Mouse (Mus musculus) layer of hippocampus, postnatal 36 days (tissue): ENCODE measurements at regions not wholly inside any gene's neighbourhood (a gene's known extent, or its start where the extent isn't known, plus 50 kb on each side); places are given as distances from the start of the nearest gene placed in this dataset.

Experiments used
- DNase-seq, 2 experiments: peaks; one replicate each; pipeline ENCODE4 v3.0.0; 2022

DNA sequence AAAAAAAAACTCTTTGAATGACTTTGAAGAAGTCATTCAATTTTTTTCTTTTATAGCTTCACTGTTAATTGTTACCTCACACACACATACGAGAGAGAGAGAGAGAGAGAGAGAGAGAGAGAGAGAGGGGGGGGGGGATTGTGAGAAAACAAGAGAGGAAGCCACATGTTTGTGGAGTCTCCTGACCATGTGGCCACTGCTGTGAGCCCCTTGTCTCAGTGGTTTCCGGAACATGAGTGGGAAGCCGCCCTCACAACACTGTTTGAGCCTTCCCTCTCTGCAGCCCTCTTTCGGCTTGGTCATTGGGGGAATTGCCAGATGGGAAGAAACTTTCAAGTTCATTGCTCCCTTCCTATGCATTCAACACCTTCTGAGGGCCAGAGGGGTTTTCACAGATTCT is 656.3 kb downstream of the Kcnj2 start:
- no peak for DNase-seq

DNA sequence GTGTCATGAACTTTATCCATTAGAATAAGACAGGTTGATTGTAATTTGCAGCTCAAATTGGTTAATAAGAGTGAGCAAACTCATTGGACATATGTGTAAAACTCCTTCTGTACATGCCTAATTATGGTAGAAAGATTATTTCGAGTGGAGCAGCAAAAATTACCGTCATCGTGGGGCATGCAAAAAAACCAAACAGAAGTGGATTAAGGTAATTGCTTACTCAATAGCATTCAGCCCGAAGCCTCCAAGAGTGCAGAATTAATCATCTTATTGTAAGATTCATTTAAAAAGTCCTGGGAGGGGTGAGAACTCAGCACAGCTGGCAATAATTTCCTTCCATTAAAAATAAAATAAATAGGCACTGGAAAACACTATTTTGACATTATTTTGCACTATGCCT is 662.2 kb downstream of the Kcnj2 start:
- no peak for DNase-seq

DNA sequence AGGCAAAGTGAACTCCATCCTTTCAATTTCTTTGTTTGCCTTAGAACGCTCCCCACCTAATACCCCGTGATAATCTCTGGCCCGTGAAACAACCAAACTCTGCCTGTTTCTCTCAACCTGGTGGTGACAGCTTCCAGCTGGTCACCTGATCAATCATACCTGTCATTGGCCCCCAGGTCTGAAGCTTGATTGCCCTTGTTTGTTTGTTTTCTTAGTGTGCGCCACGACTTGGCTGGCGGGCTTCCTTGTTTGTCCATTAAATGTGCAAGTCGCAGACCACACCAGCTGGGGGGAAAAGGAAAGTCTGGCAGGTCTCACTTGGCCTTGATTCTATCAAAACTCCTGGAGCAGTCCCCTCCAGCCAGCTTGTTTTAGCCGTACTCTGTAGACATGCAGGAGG is 666.1 kb downstream of the Kcnj2 start:
- DNase-seq, result no peak

DNA sequence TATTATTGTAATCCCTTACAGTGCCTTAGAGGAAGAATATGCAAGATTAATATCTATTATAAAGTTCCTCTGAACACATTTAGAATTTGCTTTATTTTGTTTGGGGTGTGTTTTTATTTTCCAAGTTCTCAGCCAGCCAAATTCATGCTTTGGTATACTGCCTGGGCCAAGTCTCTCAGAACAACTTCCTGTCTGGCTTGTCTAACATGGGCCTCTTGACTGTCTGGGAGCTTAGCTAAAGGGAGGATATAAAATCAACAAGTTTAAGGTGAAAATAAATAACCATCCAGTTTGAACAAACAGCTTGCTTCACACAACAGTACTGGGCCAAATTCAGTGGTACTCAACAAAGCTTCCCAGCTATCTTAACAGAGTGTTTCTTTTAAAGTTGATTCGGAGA is 669.5 kb downstream of the Kcnj2 start:
- DNase-seq, result no peak

DNA sequence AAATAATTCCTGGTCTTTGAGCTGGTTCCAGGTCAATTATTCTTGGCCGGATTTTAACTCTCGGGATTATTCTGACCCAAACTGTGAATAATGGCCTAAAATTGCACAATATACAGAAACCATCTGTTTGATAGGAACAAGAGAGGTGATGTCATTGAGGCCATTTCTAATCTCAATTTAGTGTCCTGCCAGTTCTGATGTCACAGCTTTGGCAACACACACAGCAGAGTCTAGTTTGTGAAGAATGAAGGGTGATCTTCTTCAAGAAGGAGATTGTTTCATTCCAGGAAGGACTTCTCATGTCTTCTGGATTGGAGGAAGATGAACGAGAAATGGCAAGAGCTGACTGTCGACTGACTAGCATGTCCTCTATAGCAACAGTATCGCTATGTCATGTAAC is 670.0 kb downstream of the Kcnj2 start:
- DNase-seq, result no peak

DNA sequence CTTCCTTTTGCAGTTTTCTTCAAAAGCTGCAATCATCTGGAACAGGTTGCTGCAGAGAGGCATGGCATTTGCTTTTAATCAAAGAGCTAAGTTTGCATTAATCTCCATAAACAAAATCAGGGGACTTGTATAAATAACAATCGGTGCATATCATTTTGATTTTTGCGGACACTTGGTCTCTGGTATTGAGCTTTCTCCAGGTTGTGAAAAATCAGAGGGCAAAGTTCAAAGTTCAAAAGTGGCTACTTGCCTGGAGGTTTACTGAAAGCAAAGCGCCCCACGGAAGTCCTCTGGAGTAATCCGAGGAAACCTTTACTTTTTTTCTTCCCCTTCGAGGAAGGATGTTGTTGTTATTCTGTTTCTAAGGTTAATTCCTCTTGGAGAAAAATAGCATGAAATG is 677.4 kb downstream of the Kcnj2 start:
- DNase-seq, result no peak

DNA sequence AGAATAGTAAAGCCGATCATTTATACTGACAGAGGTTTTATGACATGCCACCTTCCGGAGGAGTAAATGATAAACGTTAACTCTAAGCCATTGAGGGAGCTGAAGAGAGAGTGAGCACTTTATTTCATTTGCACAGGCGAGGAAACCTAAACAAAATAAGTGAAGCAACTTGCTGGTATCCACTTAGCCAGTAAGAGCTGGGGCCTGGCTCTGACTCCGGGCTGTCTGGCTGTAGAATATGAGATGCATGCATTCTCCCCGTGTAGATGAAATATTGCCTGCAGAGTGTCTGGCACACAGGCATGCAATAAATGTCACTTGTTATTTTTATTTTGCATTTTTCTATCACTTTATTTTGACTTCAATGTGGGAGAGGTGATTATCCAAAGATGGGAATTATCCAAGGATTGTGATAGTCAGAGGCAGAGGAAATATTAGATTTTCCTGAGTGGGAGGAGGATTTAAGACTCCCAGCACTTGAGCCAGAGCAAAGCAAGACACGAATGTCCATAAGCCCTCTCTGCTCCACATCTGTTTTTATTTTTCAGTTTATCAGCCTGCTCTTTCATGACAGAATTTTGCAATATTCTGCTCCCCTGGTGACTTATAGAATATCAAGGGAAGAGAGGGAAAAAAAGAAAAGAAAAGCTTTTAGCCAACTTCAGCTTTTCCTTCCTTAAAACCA is 681.4 kb downstream of the Kcnj2 start:
- DNase-seq, result no peak

DNA sequence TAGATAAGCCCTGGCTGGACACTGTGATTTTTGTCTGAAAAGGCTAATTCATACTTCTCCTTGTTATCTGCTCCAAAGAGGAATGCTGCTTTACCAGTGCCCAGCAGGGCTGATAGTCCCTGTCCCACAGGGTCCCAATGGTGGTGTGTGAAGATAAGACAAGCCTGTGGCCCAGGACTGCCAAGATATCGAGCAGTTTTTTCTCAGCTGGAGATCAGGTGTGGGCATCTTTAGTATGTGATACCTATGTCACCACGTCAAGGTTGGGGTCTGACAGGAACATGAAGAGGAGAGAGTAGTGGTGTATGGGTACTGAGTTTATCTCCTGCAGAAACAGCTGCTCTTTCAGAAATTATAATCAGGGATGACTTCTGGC is 682.0 kb downstream of the Kcnj2 start:
- DNase-seq, result no peak

DNA sequence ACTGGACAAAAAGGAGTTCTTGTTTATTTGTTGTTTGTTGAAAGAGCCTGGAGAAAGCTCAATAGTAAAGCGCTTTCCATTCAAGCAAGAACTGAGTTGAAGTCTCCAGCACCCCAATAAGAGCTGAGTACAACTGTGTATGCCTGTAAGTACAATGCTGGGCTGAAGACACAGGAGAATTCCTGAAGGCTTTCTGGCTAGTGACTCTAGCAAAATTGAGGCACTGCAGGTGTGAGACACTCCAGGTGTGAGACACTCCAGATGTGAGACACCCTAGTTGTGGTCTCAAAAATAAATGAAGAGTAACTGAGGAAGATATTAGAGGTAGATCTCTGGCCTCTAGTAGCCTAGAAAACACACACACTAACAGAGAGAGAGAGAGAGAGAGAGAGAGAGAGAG is 682.5 kb downstream of the Kcnj2 start:
- no peak for DNase-seq

DNA sequence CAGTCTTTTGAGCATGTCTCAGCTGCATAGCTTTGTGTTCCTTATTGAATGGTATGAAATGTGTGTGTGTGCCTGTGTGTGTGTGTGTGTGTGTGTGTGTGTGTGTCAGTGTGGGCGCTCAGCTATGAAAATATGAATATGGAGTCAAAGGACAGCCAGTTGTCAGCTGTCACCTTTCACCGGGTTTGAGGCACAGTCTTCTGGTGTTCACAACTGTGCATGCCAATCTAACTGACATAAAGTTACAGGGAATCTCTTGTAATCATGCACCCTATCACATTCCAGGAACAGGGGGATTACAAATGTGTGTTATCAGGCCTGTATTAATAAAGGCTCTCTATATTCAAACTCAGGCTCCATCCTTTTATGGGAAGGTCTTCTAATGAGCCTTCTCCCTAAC is 688.8 kb downstream of the Kcnj2 start:
- DNase-seq, result no peak

DNA sequence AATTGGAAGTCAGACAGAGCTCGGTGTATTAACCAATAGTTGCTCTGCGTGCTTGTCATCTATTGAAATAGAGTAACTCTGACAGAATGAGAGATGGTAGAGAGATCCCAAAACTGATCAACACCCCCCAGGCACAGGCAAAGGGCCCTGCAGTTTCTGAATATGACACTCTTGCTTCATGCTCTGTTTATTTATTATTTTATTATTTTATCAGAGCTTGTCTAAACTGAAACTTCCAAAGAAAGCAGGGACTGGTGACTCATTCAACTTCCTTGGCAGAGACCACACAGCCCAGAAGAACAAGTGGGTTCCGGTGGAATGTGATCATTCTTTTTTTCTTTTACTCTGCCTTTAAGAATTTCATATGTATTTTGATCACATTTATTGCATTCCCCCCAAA is 697.1 kb downstream of the Kcnj2 start:
- no peak for DNase-seq

DNA sequence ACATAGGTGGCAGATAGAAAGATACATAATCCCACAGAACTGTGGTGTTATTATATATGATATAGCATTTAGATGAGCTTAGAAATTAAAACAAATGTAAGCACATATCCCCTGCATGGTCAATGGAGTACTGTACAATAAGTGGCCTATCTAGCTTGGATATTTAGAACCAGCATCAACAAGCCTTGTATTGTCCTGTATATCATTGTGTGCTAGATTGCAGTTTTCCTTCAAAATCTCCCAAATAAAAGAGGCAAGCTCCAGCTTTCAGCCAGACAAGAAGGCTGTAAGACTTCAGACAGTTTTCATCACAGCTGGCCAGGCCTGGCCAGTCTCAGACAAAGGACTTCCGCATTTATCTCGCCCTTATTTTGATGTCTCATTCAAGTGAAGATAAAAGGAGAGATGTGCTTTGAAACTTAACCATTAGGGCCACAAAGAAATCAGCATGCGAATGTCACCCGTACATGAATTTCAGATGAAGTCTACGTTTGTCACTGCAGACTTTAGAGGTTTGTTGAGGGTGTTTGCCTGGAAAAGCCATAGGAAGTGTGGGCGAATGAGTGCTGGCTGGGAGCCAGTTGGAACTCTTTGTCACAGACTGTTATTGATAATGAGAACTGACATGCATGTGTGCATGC is 700.5 kb downstream of the Kcnj2 start:
- peak; percentile 1 to 3 for DNase-seq

DNA sequence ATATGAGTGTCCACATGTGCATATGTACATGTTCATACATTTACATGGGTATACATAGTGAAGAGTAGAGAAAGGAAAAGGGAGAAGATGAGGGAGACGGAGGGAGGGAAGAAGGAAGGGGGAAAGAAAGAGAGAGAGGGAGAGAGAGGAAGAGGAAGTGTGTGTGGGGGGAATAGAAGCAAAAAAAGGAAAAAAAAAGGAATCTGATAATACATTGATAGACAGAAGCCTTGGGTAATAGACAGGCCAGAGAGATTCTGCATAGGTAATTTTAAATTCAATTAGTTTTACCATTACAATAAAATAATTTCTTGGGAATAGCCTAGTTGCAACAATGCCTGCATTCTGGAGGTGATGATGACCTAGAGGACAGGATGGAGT is 701.0 kb downstream of the Kcnj2 start:
- DNase-seq, result no peak

DNA sequence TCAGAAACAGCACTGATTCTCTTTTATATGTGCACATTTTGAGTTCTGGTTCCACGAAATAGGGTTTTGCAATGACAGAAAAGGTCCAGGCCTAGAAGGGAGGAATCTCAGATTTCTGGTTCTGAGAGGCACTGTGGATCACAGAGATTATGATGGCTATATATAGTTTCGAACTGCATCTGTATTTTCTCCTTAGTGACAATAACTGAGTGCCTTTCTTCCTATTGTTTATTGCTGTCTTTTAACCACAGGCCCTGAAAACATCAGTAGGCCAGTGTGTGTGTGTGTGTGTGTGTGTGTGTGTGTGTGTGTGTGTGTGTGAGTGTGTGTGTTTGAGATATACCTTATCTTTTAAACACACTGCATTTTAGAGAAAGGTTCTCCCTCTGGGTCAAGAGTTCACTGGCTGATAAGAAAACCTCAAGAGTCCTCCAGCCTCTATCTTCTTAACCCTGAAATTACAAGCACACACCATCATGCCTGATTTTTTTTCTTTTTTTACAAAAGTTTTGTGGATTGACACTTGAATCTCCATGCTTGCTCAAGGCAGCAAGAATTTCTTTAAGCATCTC is 708.2 kb downstream of the Kcnj2 start:
- no peak for DNase-seq

DNA sequence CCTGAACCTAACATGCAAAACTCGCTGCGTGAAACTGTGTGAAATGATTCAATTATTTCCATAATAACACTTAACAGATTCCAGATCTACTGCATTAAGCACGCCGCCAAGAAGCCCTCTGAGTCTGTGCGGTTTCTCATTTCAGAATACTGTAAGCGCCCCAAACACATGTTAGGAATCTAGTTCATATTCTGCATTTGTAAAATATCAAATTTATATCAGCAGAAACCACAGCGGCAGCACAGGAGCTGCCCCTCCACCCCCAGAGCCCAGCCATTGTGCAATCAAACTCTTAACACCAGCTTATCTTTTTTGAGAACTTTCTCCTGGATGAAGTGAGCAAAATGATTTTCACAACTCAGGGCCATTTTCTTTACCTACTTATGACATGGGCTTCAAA is 715.4 kb downstream of the Kcnj2 start:
- peak; percentile 4 for DNase-seq

DNA sequence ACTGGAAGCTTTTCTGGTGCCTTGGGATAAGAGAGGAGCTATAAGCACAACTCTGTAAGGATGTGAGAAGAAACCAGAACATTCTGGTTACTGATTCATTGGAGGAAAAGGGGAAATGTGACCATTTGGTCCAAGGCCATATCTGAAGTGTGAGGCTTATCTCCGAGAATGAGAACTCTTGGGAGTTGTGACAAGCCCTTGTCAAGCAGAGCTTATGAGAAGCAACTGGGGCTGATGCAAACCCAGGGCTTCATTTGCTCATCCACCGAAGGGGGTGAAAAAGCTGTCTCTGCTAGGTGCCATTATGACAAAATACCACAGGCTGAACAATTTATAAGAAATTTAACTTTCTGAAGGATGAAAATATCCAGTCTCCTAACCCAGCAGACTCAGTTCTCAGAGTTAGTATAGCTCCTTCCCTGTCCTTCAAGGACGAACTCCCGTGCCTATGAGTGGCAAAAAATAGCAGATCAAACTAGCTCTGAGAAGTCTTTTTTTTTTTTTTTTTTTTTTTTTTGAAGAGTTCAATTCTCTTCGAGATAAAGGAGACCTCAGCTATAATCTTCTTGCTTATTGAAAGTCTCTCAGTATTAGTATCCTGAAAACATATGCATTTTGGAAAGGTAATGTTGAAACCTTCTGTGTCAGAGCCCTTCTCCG is 725.4 kb downstream of the Kcnj2 start:
- DNase-seq, result no peak

DNA sequence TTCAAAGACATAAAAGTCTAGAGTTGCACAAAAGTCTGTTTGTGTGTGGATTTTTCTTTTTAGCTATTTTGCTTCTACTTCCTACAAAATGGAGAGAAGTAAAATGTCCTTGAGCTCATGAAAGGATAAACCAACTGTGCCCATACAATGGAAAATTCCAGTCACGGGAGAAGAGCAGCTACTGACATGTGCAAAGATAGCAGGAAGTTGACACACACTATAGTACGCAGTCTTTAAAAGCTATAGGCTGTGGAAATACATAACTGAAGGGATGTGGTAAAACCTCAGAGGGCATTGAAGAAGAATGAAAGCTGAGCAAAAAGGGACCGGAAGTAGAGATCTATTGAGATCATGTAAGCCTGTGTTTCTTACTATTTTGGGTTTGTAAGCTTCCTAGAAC is 735.1 kb downstream of the Kcnj2 start:
- no peak for DNase-seq

DNA sequence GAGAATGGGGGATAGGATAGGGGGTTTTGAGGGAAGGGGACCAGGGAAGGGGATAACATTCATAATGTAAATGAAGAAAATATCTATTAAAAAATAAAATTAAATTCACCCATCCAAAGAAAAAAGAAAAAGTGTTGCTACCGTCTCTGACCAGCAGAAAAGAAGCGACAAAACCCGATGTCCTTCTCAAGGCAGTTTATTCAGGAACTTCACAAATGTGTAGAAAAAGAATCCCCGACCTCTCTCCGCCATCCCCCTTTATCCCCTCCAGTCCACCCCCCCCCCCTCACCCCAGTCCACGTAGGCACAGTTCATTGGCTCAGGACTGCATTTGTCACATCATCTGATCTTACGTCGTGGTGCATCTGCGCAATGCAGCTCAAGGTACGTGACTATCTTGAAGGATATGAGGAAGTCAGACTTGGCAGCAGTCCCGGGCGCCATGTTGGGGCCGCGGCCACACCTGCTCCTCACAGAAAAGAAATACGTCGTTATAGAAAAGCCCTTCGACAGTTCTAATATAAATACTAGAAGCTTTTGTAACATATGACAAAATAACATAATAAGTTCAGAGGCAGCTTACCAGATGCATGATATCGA is 750.3 kb downstream of the Kcnj2 start:
- no peak for DNase-seq

DNA sequence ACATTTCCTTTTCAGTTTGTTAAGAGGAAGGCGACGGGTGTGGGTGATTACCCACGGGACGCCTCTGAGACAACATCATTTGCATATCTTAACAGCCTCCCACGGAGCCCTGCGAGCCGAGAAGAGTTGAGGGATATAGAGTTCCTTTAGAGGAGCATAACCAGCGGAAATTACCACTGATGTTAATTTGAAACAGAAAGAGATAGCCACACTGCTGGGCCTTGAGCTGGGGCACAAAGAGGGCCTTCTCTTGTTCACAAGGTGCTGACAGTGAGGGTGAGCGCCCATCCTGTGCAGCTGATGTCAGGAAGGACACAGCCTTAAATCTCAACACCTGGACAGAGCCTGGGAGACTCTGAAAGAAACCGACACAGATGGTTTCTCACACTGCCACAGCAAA is 752.2 kb downstream of the Kcnj2 start:
- peak; percentile 8 to 20 for DNase-seq

DNA sequence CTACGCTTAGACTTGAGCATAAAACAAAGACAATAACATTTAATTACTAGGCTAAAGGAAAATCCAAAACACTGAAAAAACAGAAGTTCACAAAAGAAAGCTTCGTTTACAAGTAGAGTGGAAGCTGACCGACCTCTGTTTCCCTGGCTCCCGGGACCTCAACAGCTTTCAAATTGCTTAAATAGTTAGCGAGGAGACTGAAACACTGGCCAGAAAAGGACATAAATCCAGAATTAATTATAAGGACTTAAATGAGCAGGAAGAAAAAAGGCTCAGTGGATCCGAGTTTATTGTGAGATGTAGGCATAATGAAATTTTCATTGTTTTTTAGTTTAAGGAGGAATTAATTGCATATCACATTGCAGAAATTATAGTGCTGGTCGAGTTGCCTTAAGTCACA is 754.4 kb downstream of the Kcnj2 start:
- no peak for DNase-seq

DNA sequence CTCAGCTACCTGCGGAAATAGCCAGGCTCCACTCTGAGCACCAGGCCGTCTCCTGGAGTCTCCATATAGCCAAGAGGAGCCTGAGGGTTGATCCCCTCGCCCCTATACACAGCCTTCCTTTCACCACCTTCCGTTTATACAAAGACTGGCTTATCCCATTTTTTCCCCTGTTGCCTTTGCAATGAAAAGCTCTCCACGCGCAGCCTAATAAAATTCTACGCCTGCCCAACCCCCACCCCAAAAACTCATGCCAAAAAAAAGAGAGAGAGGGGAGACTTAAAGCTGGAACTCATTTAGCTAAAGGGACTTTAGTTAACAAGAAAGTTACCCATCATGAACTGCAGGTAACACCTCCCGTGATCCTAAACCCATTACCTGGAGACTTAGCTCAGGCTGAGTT is 762.5 kb downstream of the Kcnj2 start:
- DNase-seq, result no peak

DNA sequence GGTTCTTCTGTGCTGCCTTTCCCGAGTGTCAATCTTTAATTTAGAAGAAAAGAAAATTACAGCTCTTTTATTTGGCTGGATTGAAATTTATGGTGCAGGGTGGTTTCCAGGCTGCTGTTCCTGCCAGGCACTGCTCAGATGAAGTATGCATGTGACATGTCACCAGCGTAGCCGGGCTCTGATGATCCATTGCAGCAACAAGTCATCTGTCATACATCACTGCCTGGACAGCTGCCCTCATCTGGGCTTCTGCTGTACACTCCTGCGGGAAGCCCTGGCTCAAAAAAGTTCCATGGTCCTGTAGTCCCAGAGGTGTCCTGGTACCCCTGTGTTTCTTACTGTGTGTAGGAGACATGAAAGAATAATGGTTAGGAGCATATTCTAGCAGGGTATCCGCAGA is 773.0 kb downstream of the Kcnj2 start:
- DNase-seq, result no peak

DNA sequence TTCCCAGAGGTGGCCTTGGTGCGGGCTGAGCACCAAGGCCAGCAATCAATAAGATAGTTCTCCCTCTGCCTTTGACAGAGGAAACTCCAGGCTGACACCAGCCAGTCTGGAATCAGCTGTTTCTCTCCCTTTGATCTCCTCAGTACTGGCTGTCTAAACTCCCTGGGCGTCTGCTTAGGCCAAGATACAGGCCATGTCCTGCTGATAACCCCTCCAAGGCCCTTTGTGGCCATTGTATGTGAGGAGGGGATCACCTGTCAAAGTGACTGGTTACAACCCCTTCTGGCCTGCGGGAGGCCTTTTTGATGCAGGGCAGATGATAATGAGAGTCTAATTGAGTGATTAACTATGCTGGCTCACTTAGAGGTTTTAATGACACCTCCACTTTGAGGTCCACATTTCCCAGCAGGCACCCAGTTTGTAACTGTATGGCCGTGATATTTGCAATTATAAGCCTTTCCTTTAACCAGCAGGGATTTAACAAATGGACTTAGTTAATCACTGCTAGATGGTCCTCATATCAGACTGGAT is 777.8 kb downstream of the Kcnj2 start:
- no peak for DNase-seq
